Comparison of ENCODE assay signal across 16 mouse cellular contexts in genomic region chr9:106409096-106409495, GRCm38 (mm10). TPM values are rescaled to one million over a fixed set of nuclear protein-coding genes. Genes with fewer than 3 reads are reported as not detected.
DNase-seq lines count a peak whose midpoint lies in the region; ATAC-seq and TF ChIP-seq lines count a peak whose summit lies in the region.
"Had no signal": no experiment of that assay in that cellular context is flagged by ENCODE, and none has a peak within 500 bp of the region (broad histone marks: within the 10 kb centered on the region; RNA-seq: fewer than 3 reads in every experiment).

No protein-coding gene starts in this region.

- no peak for TF ChIP-seq EP300 in liver, postnatal 0 days (IDR thresholded peaks at IDR 0.05; ENCODE audit: low read depth)

- H3K4me1 ChIP-seq in hindbrain, postnatal 0 days (ENCODE audit: insufficient read depth, low read length), result no peaks in the 10 kb centered on the region
- H3K4me1 ChIP-seq in hindbrain, embryonic 13.5 days (replicated peaks), result 0 out of 2 replicates have a peak, but pooled peaks cover 7% of the 10 kb centered on the region
- peaks cover 26% of the 10 kb centered on the region for H3K4me1 ChIP-seq in liver, postnatal 0 days (ENCODE audit: insufficient read depth)
- H3K4me1 ChIP-seq in liver, embryonic 11.5 days (replicated peaks; ENCODE audit: control insufficient read depth, insufficient read depth, low read length), result peaks cover 30% of the 10 kb centered on the region
- H3K4me1 ChIP-seq in midbrain, embryonic 16.5 days (ENCODE audit: control insufficient read depth, insufficient read depth, low read length), result no peaks in the 10 kb centered on the region

- no peaks in the 10 kb centered on the region for H3K36me3 ChIP-seq in hindbrain, postnatal 0 days (ENCODE audit: insufficient read depth, low read length)
- H3K36me3 ChIP-seq in hindbrain, embryonic 13.5 days, result no peaks in the 10 kb centered on the region
- no peaks in the 10 kb centered on the region for H3K36me3 ChIP-seq in liver, postnatal 0 days (replicated peaks; ENCODE audit: insufficient read depth, low read length)
- no peaks in the 10 kb centered on the region for H3K36me3 ChIP-seq in liver, embryonic 11.5 days (ENCODE audit: control insufficient read depth, insufficient read depth, low read length)
- no peaks in the 10 kb centered on the region for H3K36me3 ChIP-seq in splenic B cell, adult 2 months (ENCODE audit: control insufficient read depth, insufficient read depth, low read length, poor library complexity, severe bottlenecking)
- no peaks in the 10 kb centered on the region for H3K36me3 ChIP-seq in midbrain, embryonic 16.5 days (ENCODE audit: control insufficient read depth, insufficient read depth, low read length)
- H3K36me3 ChIP-seq: embryonic facial prominence, embryonic 12.5 days; limb, embryonic 12.5 days; lung, embryonic 15.5 days had no signal

- no peak for ATAC-seq in hindbrain, postnatal 0 days
- ATAC-seq in hindbrain, embryonic 13.5 days (ENCODE audit: low FRiP score), result no peak
- no peak for ATAC-seq in liver, postnatal 0 days
- no peak for ATAC-seq in liver, embryonic 11.5 days (replicated peaks; ENCODE audit: low FRiP score)
- no peak for ATAC-seq in midbrain, embryonic 16.5 days
- ATAC-seq: activated CD4-positive, CD25-positive, alpha-beta regulatory T cell, adult 4 months; forebrain, embryonic 16.5 days had no signal

- 97% methylated on average over 4 of the region's 4 CpGs for WGBS in hindbrain, postnatal 0 days
- WGBS in hindbrain, embryonic 13.5 days, result 96% methylated on average over 4 of the region's 4 CpGs
- 87% methylated on average over 4 of the region's 4 CpGs for WGBS in liver, postnatal 0 days (ENCODE audit: insufficient replicate concordance)
- WGBS in liver, embryonic 11.5 days, result 97% methylated on average over 4 of the region's 4 CpGs
- WGBS in midbrain, embryonic 16.5 days, result 96% methylated on average over 4 of the region's 4 CpGs

- H3K27me3 ChIP-seq in hindbrain, postnatal 0 days (ENCODE audit: insufficient read depth, low read length), result no peaks in the 10 kb centered on the region
- H3K27me3 ChIP-seq in hindbrain, embryonic 13.5 days, result no peaks in the 10 kb centered on the region
- H3K27me3 ChIP-seq in liver, postnatal 0 days (ENCODE audit: insufficient read depth, low read length), result no peaks in the 10 kb centered on the region
- no peaks in the 10 kb centered on the region for H3K27me3 ChIP-seq in liver, embryonic 11.5 days (replicated peaks; ENCODE audit: control insufficient read depth, insufficient read depth, low read length)
- H3K27me3 ChIP-seq in splenic B cell, adult 2 months (ENCODE audit: control insufficient read depth, insufficient read depth, low read length, poor library complexity, severe bottlenecking), result no peaks in the 10 kb centered on the region
- H3K27me3 ChIP-seq in midbrain, embryonic 16.5 days (ENCODE audit: control insufficient read depth, insufficient read depth, low read depth, low read length), result no peaks in the 10 kb centered on the region
- H3K27me3 ChIP-seq: embryonic facial prominence, embryonic 12.5 days; limb, embryonic 12.5 days; lung, embryonic 15.5 days had no signal

- TF ChIP-seq CTCF in hindbrain, postnatal 0 days (IDR thresholded peaks at IDR 0.05; ENCODE audit: low read depth), result peak; percentile 34; the same call in 1 of the 2 replicates
- TF ChIP-seq CTCF in liver, postnatal 0 days (IDR thresholded peaks at IDR 0.05; ENCODE audit: low read depth), result peak; percentile 40

- no peak overlapping the region for H3K9ac ChIP-seq in hindbrain, postnatal 0 days (replicated peaks; ENCODE audit: low read length)
- H3K9ac ChIP-seq in hindbrain, embryonic 13.5 days, result no peak overlapping the region
- H3K9ac ChIP-seq in liver, postnatal 0 days (replicated peaks), result no peak overlapping the region
- H3K9ac ChIP-seq in liver, embryonic 11.5 days (ENCODE audit: low read depth, low read length), result no peak overlapping the region
- no peak overlapping the region for H3K9ac ChIP-seq in midbrain, embryonic 16.5 days (ENCODE audit: low read depth, low read length)
- H3K9ac ChIP-seq: embryonic facial prominence, embryonic 12.5 days; limb, embryonic 12.5 days; lung, embryonic 15.5 days had no signal

- no peaks in the 10 kb centered on the region for H3K9me3 ChIP-seq in hindbrain, postnatal 0 days (ENCODE audit: low read length)
- H3K9me3 ChIP-seq in hindbrain, embryonic 13.5 days, result no peaks in the 10 kb centered on the region
- no peaks in the 10 kb centered on the region for H3K9me3 ChIP-seq in liver, postnatal 0 days (ENCODE audit: low read length)
- no peaks in the 10 kb centered on the region for H3K9me3 ChIP-seq in liver, embryonic 11.5 days (ENCODE audit: control insufficient read depth, low read length)
- no peaks in the 10 kb centered on the region for H3K9me3 ChIP-seq in midbrain, embryonic 16.5 days (replicated peaks; ENCODE audit: control insufficient read depth, low read length, poor library complexity, severe bottlenecking)
- H3K9me3 ChIP-seq: embryonic facial prominence, embryonic 12.5 days; lung, embryonic 15.5 days had no signal

- DNase-seq in hindbrain, postnatal 0 days (ENCODE audit: low spot score), result no peak
- DNase-seq in liver, postnatal 0 days, result no peak
- no peak for DNase-seq in liver, embryonic 11.5 days (ENCODE audit: low spot score)
- peak; percentile 44 for DNase-seq in R1 (ENCODE audit: low read depth, low spot score)
- DNase-seq in splenic B cell, adult 2 months (ENCODE audit: low read depth, low spot score), result peak; percentile 34
- DNase-seq: cerebellum, adult 9-10 months; heart, postnatal 4 days; kidney, adult 9 months; midbrain, embryonic 14.5 days had no signal

- H3K4me2 ChIP-seq in hindbrain, postnatal 0 days (ENCODE audit: low read depth, low read length), result no peak overlapping the region
- no peak overlapping the region for H3K4me2 ChIP-seq in hindbrain, embryonic 13.5 days
- no peak overlapping the region for H3K4me2 ChIP-seq in liver, postnatal 0 days (ENCODE audit: low read depth, low read length)
- H3K4me2 ChIP-seq in liver, embryonic 11.5 days, result no peak overlapping the region
- no peak overlapping the region for H3K4me2 ChIP-seq in midbrain, embryonic 16.5 days (ENCODE audit: low read length)
- H3K4me2 ChIP-seq: embryonic facial prominence, embryonic 12.5 days; limb, embryonic 12.5 days; lung, embryonic 15.5 days had no signal

- H3K4me3 ChIP-seq in hindbrain, postnatal 0 days (ENCODE audit: low read length), result no peak overlapping the region
- H3K4me3 ChIP-seq in hindbrain, embryonic 13.5 days, result no peak overlapping the region
- no peak overlapping the region for H3K4me3 ChIP-seq in liver, postnatal 0 days (ENCODE audit: low read depth, low read length)
- H3K4me3 ChIP-seq in liver, embryonic 11.5 days (ENCODE audit: low read depth, low read length), result no peak overlapping the region
- no peak overlapping the region for H3K4me3 ChIP-seq in midbrain, embryonic 16.5 days (ENCODE audit: low read depth, low read length)
- H3K4me3 ChIP-seq: embryonic facial prominence, embryonic 12.5 days; limb, embryonic 12.5 days; lung, embryonic 15.5 days had no signal

- no peak overlapping the region for H3K27ac ChIP-seq in hindbrain, postnatal 0 days
- H3K27ac ChIP-seq in hindbrain, embryonic 13.5 days, result no peak overlapping the region
- no peak overlapping the region for H3K27ac ChIP-seq in liver, postnatal 0 days (ENCODE audit: low read depth)
- no peak overlapping the region for H3K27ac ChIP-seq in liver, embryonic 11.5 days (ENCODE audit: low read depth, low read length)
- H3K27ac ChIP-seq in midbrain, embryonic 16.5 days (ENCODE audit: low read length), result no peak overlapping the region
- H3K27ac ChIP-seq: embryonic facial prominence, embryonic 12.5 days; lung, embryonic 15.5 days had no signal

RNA-seq across cellular contexts. Expression of gene Rpl29, which starts 20.2 kb away (rescaled TPM):
- 691 and 792 TPM in 2 replicates for total RNA-seq in hindbrain, postnatal 0 days (2014; rRNA removed)
- 689 and 691 TPM in 2 replicates for polyA plus RNA-seq in hindbrain, postnatal 0 days (2015; fragmentation: Nextera tagmentation; extraction: Ambion mirVana)
- polyA plus RNA-seq in hindbrain, embryonic 13.5 days (2015; fragmentation: Nextera tagmentation; extraction: Ambion mirVana), result 704 TPM in 2 replicates
- polyA plus RNA-seq in liver, postnatal 0 days (2015; fragmentation: Nextera tagmentation; extraction: Ambion mirVana), result 483 and 486 TPM in 2 replicates
- 1,192 and 1,256 TPM in 2 replicates for polyA plus RNA-seq in liver, embryonic 11.5 days (2014; fragmentation: Nextera tagmentation; extraction: Ambion mirVana)
- 551 and 555 TPM in 2 replicates for polyA plus RNA-seq in midbrain, embryonic 16.5 days (2015; fragmentation: Nextera tagmentation; extraction: Ambion mirVana)

RNA-seq across cellular contexts. Expression of gene Acy1, which starts 29.0 kb away (rescaled TPM):
- 19.3 and 28.0 TPM in 2 replicates for total RNA-seq in hindbrain, postnatal 0 days (2014; rRNA removed)
- polyA plus RNA-seq in hindbrain, postnatal 0 days (2015; fragmentation: Nextera tagmentation; extraction: Ambion mirVana), result 22.2 and 23.0 TPM in 2 replicates
- 25.1 and 28.6 TPM in 2 replicates for polyA plus RNA-seq in hindbrain, embryonic 13.5 days (2015; fragmentation: Nextera tagmentation; extraction: Ambion mirVana)
- 30.4 and 38.7 TPM in 2 replicates for polyA plus RNA-seq in liver, postnatal 0 days (2015; fragmentation: Nextera tagmentation; extraction: Ambion mirVana)
- 51.1 and 52.3 TPM in 2 replicates for polyA plus RNA-seq in liver, embryonic 11.5 days (2014; fragmentation: Nextera tagmentation; extraction: Ambion mirVana)
- 19.8 and 21.6 TPM in 2 replicates for polyA plus RNA-seq in midbrain, embryonic 16.5 days (2015; fragmentation: Nextera tagmentation; extraction: Ambion mirVana)

RNA-seq across cellular contexts. Expression of gene Abhd14b, which starts 38.2 kb away (rescaled TPM):
- 20.6 and 26.8 TPM in 2 replicates for total RNA-seq in hindbrain, postnatal 0 days (2014; rRNA removed)
- 12.4 and 16.8 TPM in 2 replicates for polyA plus RNA-seq in hindbrain, postnatal 0 days (2015; fragmentation: Nextera tagmentation; extraction: Ambion mirVana)
- 6.9 and 7.3 TPM in 2 replicates for polyA plus RNA-seq in hindbrain, embryonic 13.5 days (2015; fragmentation: Nextera tagmentation; extraction: Ambion mirVana)
- polyA plus RNA-seq in liver, postnatal 0 days (2015; fragmentation: Nextera tagmentation; extraction: Ambion mirVana), result 41.4 and 47.9 TPM in 2 replicates
- 19.5 and 19.7 TPM in 2 replicates for polyA plus RNA-seq in liver, embryonic 11.5 days (2014; fragmentation: Nextera tagmentation; extraction: Ambion mirVana)
- 8.8 and 10.6 TPM in 2 replicates for polyA plus RNA-seq in midbrain, embryonic 16.5 days (2015; fragmentation: Nextera tagmentation; extraction: Ambion mirVana)

RNA-seq across cellular contexts. Expression of gene Abhd14a, which starts 38.4 kb away (rescaled TPM):
- 59.6 and 62.1 TPM in 2 replicates for total RNA-seq in hindbrain, postnatal 0 days (2014; rRNA removed)
- polyA plus RNA-seq in hindbrain, postnatal 0 days (2015; fragmentation: Nextera tagmentation; extraction: Ambion mirVana), result 66.8 and 69.2 TPM in 2 replicates
- 51.7 and 52.7 TPM in 2 replicates for polyA plus RNA-seq in hindbrain, embryonic 13.5 days (2015; fragmentation: Nextera tagmentation; extraction: Ambion mirVana)
- polyA plus RNA-seq in liver, postnatal 0 days (2015; fragmentation: Nextera tagmentation; extraction: Ambion mirVana), result 15.8 and 16.2 TPM in 2 replicates
- polyA plus RNA-seq in liver, embryonic 11.5 days (2014; fragmentation: Nextera tagmentation; extraction: Ambion mirVana), result 53.6 and 54.0 TPM in 2 replicates
- 71.9 and 82.0 TPM in 2 replicates for polyA plus RNA-seq in midbrain, embryonic 16.5 days (2015; fragmentation: Nextera tagmentation; extraction: Ambion mirVana)

RNA-seq across cellular contexts. Expression of gene Dusp7, which starts 40.7 kb away (rescaled TPM):
- 56.0 and 66.4 TPM in 2 replicates for total RNA-seq in hindbrain, postnatal 0 days (2014; rRNA removed)
- 12.7 and 13.7 TPM in 2 replicates for polyA plus RNA-seq in hindbrain, postnatal 0 days (2015; fragmentation: Nextera tagmentation; extraction: Ambion mirVana)
- polyA plus RNA-seq in hindbrain, embryonic 13.5 days (2015; fragmentation: Nextera tagmentation; extraction: Ambion mirVana), result 9.9 and 10.3 TPM in 2 replicates
- 3.4 TPM in 2 replicates for polyA plus RNA-seq in liver, postnatal 0 days (2015; fragmentation: Nextera tagmentation; extraction: Ambion mirVana)
- polyA plus RNA-seq in liver, embryonic 11.5 days (2014; fragmentation: Nextera tagmentation; extraction: Ambion mirVana), result 17.8 and 18.1 TPM in 2 replicates
- 12.3 and 13.2 TPM in 2 replicates for polyA plus RNA-seq in midbrain, embryonic 16.5 days (2015; fragmentation: Nextera tagmentation; extraction: Ambion mirVana)

Comparison
In these comparisons a context has a peak if more than half of its experiments do, and no peak if none do; other contexts are left out.
1. DNase-seq: peak in R1 (single experiment) and splenic B cell, adult 2 months (single experiment); none in hindbrain, postnatal 0 days (single experiment), liver, postnatal 0 days (single experiment) and liver, embryonic 11.5 days (single experiment).